Mouse (Mus musculus) embryo, embryonic 10 days (tissue): ENCODE results near the gene Pxn.

Source experiments
- DNase-seq: peaks from one replicate; pipeline ENCODE4 v3.0.0-alpha.2; 2015; ENCODE audit warnings: low spot score

Pxn gene

DNA sequence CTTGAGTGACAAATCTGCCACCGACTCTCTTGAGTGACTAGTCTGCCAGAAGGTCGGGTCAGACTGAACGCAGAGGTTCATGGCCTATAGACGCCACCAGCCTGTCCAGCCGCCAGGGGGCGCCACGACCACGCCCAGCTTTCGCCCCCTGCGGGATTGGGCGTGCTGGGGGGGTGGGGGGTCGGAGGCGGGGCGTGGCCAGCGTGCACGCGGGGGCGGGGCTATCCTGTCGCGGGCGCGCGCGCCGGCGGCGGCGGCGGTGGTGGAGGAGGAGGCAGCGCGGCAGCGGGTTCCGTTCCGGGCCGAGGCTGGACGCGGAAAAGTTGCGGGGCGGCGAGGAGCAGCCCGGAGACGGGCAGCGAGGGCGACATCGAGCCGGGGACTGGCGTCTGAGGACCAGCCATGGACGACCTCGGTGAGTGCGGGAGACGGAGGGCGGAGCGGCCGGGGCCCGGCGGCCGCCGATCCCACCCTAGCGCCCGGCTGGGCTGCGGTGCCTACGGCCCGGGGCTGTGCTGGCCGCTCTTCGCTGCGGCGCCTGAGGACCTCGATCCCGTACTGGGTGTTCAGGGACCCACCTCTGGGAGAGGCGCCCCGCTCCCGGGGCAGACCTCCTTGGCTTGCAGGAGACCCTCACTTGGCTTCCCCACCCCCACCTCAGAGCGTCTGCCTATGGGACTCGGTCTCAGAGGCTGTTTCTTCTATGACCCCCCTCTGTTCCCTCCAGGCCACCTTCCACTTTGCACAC is at the start of gene Pxn:
Gene Pxn (plus strand): TSS at position 223 of the 748 bp plus-strand sequence.
- peak; percentile 92 for DNase-seq

DNA sequence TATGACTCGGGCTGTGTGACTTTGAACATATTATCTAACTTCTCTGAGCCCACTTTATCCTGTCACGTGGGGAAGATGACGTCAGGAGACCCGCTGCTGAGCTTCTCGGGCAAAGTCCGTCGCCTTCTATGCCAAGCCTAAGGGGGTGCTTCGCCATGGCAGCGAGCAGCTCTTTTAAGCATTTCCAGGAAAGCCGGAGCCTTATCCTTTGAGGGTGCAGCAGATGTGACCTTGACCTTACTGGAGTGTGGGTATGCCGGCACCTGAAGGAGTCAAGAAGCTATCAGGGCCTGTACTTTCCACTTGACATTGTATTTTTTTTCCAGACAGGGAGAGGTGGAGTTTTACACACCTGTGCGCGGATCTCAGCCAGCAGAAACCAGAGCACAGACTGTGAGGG is 47.6 kb upstream of the Pxn start:
- no peak for DNase-seq

DNA sequence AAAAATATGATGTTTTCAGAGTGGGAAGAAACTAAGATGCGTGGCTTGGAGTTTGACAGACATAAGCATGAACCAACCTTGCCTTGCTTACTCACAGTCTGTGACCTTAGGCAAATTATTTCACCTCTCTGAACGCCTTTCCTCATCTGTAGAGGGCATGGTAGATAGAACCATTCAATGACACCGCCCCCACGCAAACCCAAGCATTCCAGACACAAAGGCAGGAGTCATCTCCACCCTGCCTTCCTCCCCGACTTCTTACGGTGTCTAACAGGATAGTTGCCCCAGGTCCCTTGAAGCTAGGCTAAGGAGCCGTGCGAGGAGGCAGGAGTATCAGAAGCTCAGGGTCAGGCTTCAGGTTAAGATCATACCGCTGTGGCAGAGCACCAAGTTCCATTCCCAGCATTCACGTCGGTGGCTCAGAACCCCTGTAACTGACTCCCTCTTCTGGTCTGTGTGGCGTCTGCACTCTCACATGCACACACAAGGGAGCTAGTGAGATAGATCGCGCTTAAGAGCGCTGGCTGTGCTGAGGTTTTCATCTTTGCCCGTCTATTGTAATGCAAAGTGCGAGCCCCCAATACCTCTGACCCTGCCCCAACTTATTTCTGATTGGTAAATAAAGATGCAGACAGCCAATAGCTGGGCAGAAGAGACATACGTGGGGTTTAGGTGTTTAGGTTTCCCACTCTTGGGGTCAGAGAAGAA is 41.9 kb upstream of the Pxn start:
- no peak for DNase-seq

DNA sequence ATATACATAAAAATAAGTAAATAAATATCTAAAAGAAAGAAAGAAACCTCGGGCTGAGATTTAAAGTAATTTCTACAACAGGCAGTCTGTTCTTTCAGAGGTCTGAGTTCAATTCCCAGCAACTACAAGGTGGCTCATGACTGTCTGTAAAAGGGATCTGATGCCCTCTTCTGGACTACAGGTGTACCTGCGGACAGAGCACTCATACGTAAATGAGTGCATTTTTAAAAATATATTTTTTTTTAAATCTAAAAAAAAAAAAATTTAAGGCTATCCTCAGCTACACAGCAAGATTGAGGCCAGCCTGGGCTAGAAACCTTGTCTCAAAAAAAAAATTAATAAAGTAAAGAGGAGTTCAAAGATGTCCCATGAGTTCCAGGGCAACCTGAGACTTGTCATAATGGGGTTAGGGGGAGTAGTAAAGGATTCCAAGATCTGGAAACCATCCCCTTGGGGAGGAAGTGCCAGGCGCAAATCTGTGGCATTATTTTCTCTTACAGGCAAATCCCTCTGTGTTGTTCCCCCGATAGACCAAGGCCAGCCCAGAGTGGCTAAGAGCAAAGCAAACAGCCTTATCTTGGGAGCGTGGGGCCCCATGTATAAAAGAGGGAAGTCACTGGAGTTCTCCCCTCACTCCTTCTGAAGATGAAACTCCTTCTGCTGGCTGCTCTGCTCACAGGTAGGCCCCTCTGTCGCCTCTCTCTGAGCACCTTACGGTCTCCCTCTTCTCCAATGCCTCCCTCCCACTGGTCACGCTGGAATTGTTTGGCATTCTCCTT is 40.6 kb upstream of the Pxn start, which contains the start of gene Pla2g1b:
Gene Pla2g1b (plus strand): TSS at position 621 of the 779 bp plus-strand sequence.
- no peak for DNase-seq

DNA sequence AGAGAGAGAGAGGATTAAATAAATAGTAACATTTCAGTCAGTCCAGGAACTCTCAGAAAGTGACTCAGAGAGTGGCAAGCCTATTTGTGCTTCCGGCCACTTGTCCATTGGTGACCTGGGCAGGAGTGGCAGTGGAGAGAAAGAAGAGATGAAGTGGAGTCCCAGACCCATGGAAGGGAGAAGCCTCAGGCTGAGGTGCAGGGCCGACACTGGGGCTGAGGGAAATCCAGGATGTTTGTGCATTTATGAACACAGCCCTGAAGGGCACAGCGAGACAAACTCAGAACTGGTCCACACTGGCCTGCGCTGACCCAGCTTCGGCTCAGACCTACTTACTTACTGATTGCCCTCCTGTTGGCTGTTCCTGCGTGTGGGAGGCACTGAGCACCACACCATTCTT is 36.7 kb upstream of the Pxn start:
- no peak for DNase-seq

DNA sequence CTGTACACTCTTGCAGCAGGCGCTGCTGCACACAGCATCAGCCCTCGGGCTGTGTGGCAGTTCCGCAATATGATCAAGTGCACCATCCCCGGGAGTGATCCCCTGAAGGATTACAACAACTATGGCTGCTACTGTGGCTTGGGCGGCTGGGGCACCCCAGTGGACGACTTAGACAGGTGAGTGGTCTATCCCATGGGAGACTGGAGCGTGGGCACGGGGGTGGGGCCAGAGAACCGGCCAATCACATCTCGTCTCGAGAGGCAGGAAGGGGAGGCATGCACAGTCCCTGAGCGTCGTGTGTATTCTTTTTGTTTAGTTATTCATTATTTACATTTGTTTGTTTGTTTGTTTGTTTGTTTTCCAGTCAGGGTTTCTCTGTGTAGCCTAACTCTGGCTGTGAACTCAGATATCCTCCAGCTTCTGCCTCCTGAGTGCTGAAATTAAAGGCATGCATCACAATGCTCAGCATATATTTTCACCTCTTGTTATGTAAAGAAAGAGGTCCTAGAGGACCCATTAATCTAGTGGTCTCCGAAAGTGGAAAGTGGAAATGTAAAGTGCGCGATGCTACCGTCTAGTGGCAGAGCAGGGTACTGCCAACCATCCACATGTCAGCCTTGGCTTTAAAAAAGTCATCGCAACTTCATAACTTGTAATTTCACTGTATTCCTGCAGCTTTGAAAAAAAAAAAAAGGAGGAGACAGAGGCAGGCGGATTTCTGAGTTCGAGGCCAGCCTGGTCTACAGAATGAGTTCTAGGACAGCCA is 35.5 kb upstream of the Pxn start:
- peak; percentile 85 for DNase-seq

DNA sequence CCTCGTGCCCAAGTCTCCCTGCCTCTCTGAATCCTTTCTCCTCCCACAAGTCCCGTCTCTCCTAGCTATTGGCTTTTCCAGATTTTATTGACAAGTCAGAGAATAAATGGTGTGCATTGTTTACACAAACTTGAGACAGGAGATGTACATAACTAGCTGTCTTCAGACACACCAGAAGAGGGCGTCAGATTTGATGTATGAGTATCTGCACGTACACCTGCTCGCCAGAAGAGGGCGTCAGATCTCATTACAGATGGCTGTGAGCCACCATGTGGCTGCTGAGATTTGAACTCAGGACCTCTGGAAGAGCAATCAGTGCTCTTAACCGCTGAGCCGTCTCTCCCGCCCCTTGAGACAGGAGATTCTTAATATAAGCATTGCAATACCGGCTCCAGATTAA is 33.3 kb upstream of the Pxn start:
- DNase-seq, result no peak

DNA sequence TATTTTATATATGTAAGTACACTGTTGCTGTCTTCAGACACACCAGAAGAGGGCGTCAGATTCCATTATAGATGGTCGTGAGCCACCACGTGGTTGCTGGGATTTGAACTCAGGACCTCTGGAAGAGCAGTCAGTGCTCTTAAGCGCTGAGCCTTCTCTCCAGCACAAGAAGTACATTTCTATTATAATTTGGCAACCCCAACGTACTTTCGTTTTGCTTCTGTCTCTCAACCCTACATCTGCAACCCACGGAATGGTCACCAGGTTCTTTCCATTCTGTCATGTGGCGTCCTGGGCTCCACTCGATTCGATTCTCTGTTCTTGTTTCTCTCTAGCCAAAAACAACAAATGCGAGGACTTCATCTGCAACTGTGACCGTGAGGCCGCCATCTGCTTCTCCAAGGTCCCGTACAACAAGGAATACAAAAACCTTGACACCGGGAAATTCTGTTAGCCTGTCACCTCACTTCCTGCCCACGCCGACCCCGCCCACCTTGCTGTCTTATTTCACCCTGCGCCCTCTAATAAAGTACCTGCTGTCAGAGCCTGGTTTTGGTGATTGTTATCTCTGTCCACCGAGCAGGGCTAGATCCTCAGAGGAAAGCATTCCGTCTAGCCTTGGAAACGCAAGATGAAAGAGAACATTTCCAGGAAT is 32.2 kb upstream of the Pxn start:
- DNase-seq, result no peak

DNA sequence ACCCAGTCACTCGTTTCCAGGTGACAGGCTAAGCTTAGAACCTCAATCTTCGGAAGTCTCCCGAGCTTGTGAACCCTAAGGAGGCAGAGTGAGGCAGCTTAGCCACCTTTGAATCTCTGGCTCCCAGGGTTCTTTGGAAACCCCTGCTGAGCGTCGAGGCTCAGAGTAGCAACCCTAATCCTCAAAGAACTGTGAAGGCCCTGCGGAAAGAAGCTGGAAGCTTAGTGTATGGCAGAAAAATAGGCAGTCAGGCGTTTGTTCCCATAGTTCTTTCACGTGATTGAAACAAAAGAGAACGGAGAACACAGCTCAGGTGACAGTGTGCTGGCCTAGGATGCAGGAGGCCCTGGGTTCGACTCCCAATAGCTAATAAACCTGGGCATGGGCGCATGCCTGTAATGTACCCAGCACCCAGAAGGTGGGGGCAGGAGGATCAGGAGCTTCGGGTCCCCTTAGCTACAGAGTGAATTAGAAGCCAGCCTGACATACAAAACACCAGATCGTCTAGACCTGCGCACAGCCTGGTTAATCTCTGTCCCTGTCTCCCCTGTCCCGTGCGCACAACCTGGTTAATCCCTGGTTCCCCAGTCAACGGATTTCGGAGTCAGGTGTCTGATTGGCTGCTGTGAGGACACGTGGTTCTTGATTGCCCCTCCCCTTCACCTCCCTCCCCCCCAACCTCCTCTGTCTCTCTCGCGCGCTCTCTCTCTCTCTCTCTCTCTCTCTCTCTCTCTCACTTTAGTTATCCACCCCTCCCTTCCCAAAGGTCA is 31.0 kb upstream of the Pxn start:
- peak; percentile 83 for DNase-seq

DNA sequence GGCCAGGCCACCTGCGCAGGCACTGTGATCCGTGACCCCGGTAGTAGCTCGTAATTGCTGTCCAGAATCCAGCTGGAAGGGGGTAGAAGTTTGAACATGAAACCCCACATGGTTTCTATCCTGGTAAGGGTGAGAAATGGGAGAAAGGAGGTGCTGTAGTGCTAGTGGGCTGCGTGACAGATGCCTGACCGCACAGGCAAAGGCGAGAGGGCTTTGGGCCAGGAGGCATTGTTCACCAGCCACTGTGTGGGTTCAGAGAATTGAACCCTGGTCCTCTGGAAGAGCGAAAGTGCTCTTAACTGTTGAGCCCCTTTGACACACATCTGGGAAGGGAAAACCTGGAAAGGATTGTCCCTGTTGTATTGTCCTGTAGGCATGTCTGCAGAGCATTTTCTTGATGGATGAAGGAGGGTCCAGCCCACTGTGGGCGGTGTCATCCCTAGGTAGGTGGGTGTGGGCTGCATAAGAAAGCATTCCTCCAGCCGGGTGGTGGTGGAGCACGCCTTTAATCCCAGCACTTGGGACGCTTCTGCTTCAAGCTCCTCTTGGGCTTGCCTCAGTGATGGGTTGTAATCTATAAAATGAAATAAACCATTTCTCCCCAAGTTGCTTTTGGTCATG is 30.3 kb upstream of the Pxn start:
- DNase-seq, result no peak

DNA sequence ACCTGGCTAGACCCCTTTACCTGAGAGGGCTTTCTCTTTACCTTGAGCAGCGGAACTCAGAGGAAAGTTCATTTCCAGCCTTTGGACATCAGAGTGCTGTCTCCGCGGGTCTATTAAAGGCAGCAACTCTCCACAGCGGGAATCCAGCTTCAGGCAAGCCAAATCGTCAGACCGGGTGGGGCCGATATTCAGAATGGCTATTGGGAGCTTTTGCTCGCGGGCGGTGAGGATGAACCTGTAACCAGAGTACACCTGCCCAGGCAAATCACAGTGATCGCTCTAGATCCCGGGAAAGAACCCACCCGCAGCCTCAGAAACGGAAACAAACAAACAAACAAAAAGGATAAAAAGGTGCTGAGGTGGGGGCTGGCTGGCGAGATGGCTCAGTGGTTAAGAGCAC is 26.9 kb upstream of the Pxn start:
- no peak for DNase-seq

DNA sequence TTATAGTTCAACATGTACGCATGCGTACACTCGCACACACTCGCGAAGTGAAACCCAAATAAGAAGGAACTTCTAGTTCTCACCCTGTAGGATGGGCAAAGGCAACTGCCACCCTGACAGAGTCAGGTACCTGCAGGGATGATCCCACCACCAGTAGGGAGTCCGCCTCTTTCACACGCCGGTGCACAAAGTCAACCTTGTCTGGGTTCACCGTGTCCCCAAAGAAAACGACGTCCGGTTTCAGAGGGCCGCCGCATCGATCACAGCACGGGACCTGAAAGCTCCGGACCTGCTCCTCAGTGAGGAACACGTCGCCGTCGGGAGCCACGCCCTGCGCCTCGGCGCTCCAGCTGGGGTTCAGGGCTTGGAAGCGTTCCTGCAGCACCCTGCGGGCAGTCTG is 26.4 kb upstream of the Pxn start:
- no peak for DNase-seq

DNA sequence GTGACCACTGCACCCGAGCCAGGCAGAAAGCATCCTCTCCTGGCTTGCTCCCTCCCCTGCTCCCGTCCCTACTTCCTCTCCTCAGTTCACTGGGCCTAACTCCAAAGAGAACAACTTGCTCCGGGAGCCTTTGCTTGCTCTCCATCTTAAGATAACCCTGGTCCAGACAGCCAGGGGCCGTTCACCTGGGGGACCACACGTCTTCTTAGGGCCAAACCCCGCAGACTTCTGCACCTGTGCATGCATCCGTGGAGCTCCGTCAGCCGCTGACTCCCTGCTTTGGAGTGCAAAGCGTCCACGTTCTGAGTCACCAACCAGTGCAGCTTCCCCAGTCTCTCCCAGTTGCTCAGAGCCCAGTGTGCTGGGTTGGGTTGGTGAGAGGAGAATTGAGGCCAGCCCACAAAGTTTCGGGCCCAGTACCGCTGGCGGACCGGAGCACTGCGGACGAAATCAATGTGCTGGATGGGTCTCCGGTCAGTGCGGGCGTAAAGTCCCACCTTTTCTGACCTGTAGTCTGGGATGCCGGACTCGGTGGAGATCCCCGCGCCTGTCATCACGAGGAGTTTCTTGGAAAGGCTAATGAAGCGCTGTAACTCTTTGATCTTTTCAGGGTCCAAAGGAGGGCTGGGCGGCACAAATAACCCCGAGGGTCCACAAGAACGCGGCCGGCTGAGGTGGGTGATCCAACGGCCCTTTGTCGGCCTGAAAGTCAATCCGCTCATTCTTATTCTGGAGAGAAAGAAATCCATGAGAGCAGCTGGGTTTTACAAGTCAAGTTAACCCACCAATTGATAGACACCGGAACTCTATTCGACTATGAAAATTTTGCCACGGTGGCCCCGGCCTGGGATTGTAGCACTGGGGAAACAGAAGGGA is 23.8 kb upstream of the Pxn start:
- DNase-seq, result no peak

DNA sequence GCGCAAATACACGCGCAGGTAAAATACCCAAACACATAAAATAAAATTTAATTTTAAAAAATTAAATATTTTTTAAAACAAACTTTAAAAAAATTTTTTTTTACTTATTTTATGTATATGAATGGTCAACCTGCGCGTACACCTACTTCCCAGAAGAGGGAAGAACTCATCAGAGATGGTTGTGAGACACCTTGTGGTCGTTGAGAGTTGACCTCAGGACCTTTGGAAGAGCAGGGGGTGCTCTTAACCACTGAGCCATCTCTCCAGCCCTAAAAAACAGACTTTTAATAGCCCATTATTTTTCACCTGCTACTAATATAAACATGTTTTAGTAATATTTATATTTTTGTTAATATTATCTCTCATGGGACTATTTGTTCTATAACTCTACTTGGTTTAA is 23.1 kb upstream of the Pxn start:
- DNase-seq, result no peak

DNA sequence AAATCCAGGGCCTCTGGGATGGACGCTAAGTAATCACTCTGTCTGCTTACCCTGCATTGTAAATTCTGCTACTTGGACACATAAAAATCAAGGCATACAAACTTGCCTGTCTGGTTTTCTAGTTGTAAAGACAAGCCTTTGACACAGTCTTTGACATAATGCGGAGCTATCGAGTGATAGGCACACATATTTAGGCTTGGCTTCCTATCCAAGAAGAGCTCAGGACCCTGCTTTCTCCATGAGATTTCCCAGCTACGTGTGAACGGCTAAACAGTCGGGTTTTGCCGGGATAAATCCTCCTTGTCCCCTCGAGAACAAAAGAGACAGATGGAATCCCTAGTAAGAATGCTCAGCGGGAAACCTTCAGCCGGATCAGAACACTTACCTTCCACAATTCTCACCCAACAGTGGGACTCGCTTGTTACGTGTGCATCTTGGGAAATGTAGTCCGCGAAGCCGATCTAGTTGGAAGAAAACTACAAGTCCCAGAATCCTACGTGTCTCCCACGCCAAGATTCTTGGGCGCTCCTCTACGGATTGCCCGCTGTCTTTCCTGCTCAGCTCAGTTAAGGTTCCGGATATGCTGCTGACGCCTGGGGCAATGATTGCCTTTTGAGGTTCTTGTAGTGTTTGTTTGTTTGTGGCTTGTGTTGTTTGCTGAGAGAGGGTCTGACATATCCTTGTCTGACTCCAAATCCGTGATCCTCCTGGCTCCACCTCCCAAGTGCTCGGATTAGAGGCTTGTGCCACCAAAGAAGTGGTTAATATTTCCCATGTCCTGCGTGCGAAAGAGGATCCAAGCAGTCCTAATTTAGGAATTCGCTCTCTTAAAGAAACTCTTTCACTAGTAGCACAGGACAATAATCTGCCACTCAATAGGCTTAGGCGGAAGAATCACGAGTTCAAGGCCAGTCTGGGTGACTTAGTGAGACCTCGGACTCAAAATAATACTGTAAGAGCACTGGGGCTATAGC is 22.2 kb upstream of the Pxn start, which contains the start of gene Sirt4:
Gene Sirt4 (minus strand): TSS at position 779 of the 974 bp plus-strand sequence.
- DNase-seq, result peak; percentile 98

DNA sequence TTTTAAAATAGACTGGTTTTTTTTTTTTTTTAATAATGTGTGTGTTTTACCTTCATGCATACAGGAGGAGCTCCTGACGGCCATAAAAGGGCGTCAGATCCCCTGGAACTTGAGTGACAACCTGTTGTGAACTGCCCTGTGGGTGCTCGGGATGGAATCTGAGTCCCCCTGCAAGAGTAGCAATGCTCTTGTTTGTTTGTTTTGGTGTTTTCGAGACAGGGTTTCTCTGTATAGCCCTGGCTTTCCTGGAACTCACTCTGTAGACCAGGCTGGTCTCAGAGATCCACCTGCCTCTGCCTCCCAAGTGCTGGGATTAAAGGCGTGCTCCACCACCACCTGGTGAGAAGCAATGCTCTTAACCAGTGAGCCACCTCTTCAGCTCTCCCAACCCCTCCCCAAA is 21.5 kb upstream of the Pxn start:
- no peak for DNase-seq

DNA sequence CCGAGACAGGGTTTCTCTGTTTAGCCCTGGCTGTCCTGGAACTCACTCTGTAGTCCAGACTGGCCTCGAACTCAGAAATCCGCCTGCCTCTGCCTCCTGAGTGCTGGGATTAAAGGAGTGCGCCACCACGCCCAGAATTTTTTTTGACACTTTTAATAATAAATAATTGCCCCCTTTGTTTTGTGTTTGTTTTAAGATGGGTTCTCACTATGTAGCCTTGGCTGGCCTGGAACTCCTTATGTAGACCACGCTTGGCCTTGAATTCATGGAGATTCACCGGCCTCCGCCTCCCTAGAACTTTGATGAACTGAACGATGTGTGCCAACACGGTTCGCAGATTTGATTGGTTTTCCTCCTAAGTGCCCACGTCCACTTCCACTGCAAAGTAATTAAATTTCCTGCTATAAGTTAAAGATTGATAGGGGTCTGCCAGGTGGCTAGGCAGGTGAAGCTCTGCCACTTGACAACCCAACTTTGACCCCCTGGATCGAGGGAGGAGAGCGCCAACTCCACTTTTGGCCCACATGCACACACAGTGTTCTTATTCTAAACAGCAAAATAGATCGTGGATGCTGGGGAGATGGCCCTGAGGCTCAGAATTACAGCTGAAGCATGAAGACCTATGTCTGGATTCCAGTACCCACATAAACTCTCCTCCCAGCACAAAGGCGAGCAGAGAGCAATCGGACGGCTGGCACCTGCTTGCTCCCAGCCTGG is 20.8 kb upstream of the Pxn start:
- DNase-seq, result no peak
